Mouse (Mus musculus): Measurements from ENCODE around the gene Prkca.

The Prkca gene

DNA sequence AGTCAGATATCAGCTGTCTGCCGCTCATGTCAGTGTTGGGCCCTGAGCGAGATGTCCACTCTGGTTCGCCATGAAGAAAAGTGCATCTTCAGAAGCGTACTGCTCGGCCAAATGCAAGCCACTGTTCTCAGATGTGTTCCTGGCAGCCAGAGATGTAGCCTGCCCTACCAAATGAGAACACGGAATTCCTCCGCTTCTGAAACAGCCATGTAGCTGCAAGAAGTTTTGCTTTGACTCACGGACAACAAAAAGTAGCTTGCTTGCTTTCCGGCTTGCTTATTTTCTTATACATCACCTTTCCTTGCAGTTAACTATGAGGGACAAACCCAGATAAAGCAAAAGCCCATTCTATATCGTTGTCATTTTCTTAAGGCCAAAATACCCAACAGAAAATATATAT, 129.9 kb downstream of the Prkca start:
- no peak for DNase-seq (ENCODE audit: inconsistent age in 2 of 2, low spot score in 1 of 2)

DNA sequence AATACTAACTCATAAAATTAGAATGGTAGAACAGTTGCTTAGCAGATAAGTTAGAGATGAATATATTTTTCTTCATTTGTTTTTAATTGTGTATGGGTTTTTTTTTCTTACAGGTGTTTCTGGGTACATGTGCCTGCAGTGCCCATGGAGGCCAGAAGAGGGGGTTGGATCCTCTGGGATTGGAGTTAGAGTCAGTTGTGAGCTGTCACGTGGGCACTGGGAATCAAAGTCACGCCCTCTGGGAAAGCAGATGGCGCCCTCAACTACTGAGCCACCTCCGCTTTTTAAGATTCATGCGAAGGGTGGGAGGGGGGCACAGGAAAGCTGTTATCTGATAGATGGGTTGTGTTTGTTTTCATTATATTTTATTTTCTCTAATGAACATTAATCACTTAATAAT, 131.1 kb downstream of the Prkca start:
- DNase-seq (ENCODE audit: inconsistent age in 2 of 2, low spot score in 1 of 2), result no peak

DNA sequence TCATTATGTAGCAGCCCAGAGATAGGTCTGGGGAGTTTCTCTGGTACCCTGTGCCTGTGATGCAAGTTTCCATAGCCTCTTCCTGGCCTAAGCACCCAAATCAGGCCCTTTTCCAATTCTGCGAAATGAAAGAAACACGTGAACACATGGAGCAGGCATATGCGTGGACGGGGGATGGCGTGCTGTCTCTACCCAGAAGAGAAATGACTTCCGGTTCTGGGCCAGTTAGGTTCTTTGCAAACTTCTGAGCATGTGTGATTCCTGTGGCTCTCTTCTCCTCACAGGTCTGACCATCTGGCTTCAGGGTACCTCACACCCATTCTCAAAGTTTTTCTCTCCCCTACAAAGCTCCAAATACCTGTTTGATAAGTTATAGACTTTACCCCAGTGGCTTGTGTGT, 131.7 kb downstream of the Prkca start:
- no peak for DNase-seq (ENCODE audit: inconsistent age in 2 of 2, low spot score in 1 of 2)

DNA sequence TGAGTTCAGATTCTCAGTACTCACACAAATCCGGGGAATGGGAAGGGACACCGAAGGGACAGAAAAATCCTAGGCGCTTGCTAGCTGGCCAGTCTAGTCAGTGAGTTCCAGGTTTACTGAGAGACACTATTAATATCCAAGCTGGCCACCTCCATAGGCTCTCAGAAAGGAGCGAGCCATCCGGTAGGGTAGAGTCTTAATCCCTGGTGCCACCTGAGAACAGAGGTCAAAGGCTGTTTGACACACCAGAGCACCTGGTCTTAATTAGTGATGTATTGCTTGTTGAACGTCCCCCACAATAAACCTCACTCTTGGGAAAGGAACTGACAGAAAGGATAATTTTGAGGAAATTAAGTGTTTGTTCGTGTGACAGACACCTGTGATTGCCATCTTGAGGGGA, 133.0 kb downstream of the Prkca start:
- DNase-seq (ENCODE audit: inconsistent age in 2 of 2, low spot score in 1 of 2), result no peak

DNA sequence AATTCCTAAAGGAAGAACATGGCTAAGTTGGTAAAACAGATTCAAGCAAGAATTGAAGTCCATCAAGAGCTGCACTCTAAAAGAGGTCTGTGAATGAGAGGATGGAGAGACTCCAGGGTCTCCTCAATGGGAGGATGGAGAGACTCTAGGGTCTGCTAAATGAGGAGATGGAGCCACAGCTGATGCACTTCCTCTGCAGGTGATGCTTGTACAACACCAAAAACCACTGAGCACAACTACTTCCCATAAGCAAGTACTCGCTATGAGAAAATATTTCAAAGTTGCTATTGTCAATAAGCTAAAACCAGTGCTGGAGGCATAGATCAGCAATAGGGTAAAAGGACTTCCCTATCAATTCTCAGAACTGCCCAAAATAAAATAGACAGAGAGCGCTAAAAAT, 137.1 kb downstream of the Prkca start:
- DNase-seq (ENCODE audit: inconsistent age in 2 of 2, low spot score in 1 of 2), result no peak

DNA sequence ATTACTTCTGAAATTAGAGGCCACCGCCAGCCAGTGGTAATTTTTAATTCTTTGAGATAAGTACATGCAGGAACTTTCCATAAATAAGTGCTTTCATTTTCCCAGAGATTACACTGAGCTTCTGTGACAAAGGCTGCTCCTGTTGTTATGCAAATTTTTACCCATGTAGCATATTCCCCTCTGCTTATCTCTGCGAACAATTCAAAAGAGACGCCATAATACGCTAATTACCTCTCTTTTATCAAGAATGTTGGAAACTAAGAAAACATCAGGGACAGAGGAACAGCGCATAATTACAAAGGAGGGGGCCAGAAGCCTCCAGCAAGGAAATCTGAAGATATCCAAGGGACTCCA, 138.9 kb downstream of the Prkca start:
- no peak for DNase-seq (ENCODE audit: inconsistent age in 2 of 2, low spot score in 1 of 2)

DNA sequence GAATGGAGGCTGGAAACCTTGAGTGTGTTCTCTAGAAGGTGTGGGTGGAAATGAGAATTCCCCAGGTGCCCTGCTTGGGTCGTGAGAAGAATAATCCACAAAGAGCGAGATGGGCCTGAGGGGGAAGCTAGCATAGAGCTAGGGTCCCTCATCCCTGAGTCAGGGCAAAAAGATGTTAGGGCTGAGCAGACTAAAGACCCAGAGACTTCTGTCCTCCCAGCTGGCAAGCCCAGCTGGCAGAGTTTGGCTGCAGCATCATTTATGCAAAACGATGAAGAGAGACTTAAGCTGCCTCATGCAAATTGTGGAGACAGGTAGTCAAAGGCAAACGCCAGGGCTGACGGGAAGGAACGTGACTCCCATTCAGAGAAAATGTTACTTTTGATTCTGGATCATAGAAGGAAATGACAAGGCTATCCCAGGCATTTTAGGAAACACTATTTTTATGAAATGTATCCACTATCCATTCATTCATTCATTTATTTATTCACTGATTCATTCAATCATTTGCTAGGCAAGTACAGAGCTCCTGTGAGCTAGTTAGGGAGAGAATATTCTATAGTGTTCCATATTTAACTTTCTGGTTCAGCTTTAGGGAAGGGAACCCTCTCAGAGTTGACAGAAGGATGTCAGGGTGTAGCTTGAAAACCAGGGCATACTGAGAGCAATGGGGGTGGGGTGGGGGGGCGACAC, 139.4 kb downstream of the Prkca start:
- no peak for DNase-seq (ENCODE audit: inconsistent age in 2 of 2, low spot score in 1 of 2)

DNA sequence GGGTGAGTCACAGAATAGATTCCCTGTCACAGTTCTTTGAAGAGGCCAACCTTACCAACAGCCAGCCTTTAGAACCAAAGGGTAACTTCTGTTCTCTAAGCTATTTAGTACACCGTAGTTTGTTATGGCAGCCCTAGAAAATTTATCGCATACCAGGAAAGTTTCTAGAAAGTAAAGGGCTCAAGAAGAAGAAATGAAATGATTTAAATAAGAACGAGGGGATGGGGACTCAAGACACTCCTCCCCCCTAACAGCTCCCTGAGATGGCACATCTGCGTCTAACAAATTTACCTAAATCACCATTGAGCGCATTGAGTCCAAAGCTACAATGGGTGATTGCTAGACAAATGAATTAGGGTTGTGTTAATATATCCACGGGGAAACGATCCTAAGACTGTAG, 140.9 kb downstream of the Prkca start:
- DNase-seq (ENCODE audit: inconsistent age in 2 of 2, low spot score in 1 of 2), result no peak

DNA sequence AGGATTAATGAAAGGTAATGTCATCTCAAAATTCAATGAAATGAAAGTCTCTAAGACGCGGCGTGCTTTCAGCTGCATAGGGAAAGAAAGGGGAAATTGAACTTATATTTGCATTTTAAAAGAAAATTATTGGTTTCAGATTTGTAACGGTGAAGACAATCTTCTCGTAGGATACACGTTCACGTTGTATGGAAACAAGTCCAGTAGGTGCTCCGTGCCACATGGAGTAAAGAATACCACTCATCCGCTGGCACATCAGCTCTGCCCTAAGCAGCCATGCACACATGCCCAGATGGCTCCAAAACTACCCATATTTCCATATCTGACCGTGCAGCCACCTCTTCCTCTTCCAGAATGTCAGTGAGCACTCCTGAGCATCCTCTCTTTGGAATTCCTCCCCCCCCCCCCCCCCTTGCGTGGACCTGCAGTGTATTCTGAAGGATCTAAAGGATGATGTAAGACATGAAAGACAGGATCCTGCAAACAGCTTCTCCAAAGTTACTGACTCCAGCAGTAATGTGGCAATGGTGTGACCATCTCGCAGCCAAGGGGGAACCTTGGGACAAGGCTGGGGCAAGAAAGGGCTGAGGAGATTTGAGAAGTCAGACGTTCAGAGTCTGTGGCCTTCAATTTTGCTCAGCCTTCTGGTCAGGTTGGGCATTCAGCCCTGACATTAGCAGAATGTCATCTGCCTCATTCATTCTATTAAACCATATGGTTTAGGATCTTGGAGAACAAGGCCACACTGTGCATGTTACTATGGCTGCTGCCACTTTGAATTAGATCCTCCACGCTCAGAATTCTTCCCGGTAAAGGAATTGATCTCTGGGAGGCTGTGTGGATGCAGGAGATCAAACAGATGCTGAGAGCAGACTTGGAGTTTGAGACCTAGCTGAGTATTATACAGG, 142.8 kb downstream of the Prkca start:
- DNase-seq (ENCODE audit: inconsistent age in 2 of 2, low spot score in 1 of 2), result peak in 1 of 2 experiments; percentile 51

DNA sequence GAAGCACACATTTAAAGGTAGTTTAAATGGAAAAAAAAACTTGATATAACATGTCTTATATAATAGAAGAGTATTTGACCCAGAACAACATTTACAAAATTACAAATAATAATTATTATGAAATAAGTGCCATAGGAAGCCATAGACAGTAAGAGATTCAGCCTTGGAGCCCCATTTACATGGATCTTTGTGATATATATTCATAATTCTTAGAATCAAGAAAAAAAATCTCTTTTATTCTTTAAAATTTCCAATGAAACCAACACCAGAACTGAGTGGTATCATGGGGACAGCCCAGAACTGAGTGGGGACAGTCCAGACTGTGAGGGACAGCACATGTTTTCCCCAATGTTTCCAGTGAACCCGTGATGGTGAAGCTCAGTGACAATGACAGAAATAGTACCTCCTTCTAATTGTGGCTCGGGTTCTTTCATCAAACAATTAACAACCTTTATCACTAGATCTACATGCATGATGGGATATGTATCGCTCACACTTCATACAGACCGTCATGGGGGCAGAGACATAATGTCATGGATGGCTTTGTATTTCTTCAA, 144.2 kb downstream of the Prkca start:
- no peak for DNase-seq (ENCODE audit: inconsistent age in 2 of 2, low spot score in 1 of 2)

DNA sequence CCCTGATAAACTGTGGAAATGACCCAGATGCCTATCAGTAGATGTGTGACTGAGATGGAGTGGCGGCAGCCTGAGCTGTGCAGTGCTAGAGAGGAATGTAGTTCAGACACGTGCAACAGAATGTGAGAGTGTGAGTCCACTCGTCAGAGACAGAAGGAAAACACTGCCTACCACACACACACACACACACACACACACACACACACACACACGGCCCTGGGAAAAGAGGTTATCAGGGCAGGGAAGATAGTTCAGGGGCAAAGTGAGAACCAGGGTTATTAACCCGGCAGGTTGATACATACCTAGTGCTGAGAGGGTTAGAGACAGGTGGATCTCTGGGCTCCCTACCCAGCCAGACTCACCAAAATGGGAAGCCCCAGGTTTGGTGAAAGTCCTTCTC, 145.1 kb downstream of the Prkca start:
- DNase-seq (ENCODE audit: inconsistent age in 2 of 2, low spot score in 1 of 2), result no peak

DNA sequence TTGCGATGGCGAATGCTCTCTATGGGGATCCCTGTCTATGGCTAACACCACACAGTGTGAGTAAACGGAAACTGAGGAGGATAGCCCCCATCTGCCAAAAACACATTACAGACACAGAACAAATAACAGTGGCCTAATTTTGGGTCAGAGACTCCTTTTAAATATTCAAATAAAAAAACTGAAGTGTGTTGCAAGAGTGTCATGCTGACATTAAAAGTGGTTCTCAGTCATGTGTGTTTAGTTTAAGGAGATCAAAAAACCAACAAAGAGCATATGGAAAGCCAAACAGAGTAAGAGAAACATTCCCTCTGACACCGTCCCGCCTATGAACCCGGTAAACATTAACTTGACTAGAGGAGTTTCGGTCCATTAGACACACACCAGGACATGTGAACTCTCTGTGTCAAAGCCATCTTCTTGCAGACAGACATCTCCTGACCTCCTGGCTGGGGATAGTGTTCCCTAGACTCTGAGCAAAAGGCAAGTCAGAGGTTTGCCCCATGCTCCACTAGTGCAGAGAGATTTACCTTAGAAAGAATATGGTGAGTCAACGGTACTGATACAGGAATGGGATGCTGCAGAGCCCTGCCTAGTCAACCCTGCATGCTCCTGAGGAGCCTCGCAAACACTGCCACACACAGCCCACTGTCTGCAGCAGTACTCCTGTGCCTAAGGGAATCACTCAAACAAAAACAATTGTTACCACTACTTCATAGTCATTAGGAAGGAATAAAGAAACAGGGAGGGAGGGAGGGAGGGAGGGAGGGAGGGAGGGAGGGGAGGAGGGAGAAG, 146.1 kb downstream of the Prkca start:
- DNase-seq (ENCODE audit: inconsistent age in 2 of 2, low spot score in 1 of 2), result no peak

DNA sequence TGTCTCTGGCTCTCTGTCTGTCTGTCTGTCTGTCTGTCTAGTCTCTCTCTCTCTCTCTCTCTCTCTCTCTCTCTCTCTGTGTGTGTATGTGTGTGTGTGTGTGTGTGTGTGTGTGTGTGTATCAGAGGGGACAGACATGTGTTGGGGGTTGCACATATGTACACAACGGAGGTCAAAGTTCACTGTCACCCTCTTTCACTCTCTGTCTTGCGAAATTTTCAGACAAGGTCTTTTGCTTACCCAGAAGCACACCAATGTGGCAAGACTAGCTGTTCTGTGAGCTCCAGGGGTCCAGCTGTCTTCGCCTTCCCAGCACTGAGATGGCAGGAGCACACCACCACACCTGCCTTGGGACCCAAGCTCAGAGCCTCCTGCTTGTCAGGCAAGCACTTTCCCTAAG, 146.9 kb downstream of the Prkca start:
- DNase-seq (ENCODE audit: inconsistent age in 2 of 2, low spot score in 1 of 2), result no peak

DNA sequence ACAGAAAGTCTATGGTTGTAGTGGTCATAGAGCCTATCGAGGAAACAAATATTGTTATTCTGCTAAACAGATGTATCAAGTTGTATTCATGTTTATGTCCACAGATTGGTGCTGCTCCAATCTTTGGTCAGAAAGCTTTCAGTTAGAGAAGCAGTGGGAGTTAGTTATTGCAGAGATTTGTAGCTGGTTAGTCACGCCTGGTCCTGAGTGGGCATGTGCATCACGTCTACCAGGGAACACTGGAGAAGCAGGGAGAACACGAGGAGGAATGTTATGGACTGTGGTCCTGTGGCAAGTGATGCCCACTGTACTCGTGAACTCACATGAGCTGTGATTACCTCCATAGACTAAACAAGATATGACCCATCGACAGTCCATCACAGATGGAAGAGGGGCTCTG, 153.4 kb downstream of the Prkca start:
- no peak for DNase-seq (ENCODE audit: inconsistent age in 2 of 2, low spot score in 1 of 2)

DNA sequence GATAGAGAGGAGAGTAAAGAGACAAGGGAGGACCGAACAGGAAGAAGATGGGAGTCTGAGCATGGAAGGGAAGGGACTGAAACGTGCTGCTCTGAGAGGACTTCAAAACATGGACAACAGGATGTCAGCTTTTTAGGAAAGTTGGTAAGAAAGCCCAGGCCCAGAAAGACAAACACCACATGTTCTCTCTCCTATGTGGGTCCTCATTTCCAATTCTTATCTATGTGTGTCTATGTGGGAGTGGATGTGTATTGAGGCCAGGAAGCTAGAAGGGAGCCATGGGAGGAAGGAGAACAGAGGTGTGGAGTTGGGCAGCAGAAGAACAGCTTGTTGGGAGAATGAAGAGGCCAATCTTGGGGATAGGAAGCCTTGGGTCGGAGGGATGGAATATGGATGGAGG, 154.4 kb downstream of the Prkca start:
- no peak for DNase-seq (ENCODE audit: inconsistent age in 2 of 2, low spot score in 1 of 2)

DNA sequence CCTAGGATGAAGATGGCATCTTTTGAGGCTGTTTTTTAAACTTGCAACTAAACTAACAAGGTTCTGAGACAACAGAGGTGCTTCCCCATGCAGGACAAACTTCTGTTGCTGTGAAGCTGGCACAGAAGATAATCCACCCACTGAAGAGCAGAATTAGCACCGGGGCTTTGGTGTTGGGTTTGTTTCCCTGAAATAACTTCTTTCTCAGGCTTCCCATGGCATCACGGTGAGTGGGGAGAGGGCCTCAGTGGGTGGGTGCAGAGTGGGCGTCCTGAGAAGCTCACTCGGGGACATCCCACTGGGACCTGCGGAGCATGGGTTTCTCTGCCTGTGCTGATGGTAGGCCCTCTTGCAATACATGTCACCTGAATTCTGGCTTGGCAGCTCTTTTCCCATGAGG, 161.3 kb downstream of the Prkca start:
- DNase-seq (ENCODE audit: inconsistent age in 2 of 2, low spot score in 1 of 2), result no peak

DNA sequence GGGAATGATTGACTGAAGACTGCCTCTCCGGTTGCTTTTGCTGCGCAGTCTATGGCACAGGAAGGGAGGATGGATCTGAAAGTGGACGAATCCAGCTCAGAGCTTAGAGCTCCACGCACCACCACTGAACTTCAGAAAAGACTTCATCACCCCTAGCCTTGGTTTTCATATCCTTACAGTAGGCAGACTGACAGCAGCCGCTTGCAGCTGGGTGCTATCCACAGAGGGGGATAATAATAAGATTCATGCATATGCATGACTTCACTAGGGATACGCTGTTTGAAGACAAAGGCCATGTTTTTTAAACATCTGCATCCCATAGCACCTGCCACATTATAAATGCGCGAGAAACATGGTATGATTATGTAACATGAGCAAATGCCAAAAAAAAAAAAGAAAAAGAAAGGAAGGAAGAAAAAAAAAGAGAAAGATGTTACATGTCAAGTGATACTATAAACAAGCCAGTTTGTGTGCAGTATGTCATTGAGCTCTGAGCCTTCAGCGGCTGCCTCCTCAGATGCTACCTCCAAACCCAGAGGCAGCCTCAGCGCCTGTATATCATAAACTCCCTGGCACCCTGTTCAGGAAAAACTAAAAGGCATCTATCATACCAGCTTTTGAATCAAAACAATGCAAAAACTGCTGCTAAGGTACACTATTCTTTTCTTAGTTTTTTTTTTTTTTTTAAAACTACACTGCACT, 162.6 kb downstream of the Prkca start:
- DNase-seq (ENCODE audit: inconsistent age in 2 of 2, low spot score in 1 of 2), result no peak

DNA sequence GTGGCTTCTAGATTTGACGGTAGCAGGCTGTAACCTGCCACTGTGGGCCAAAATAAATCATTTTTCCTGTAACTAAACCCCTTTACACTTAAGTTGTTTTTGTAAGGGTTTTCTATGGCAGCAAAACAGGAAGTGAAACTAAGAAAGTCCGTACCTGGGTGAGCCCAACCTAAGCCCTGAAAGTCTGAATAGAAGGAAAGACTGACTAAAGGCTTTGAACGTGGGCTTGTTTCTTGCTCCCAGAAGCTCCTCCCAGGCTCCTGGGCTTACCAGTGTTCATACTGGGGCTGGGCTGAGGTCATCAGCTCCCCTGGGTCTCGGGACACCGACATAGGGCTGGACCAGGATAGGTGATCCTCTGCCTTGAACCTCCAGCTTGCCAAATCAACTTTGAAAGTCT, 164.9 kb downstream of the Prkca start:
- no peak for DNase-seq (ENCODE audit: inconsistent age in 2 of 2, low spot score in 1 of 2)

DNA sequence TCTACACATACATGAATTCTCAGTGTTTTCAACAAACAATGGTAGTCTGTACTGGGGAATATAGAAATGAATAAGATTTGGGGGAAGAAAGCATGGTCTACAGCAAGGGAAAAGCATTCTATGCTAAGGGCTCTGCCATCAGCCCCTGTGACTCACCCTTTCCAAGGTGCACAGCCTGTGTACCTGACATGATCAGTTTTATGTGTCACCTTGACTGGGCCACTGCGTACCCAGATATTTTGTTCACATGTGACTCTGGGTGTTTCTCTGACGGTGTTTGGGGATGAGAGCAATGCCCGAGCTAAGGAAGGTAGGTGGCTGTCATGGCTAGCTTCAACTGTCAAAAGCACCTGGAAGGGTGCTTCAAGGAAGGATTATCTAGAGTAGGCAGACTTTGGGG, 165.5 kb downstream of the Prkca start:
- DNase-seq (ENCODE audit: inconsistent age in 2 of 2, low spot score in 1 of 2), result no peak

DNA sequence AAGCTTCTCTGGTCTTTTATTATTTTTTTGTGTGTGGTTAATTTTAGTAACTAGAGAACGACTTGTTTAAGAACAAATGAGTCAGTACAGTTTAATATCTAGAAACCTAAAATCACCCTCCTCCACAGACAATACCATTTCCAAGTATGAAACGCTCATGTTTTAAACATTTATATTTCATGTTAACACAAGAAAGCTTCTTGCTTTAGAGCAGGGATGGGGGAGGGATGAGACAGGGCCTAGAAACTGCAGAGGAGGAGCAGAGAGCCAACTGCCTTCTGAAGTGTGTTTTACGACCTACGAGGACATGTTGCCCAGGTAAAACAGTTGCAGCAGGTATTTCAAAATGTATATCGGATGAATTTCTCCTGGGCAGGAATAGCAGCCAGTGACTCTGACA, 167.0 kb downstream of the Prkca start:
- DNase-seq (ENCODE audit: inconsistent age in 2 of 2, low spot score in 1 of 2), result no peak

DNA sequence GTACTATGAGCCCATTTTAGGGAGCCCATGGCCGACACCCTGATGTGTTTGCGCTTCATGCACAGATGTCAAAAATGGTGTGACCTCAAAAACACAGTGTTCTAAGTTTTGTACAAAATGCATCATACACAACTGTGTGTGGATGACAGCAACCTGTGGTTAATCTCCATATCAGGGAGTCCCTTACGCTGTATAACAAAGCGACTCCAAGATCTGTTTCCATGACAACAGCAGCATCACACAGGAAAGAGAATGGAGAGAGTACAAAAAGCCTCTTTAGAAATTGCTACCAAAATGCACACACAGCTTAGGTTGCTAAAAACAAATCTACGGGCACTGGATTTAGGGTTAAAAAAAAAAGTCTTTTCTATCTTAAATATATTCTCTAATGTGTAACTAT, 171.8 kb downstream of the Prkca start:
- no peak for DNase-seq (ENCODE audit: inconsistent age in 2 of 2, low spot score in 1 of 2)

Measured in adrenal gland, adult (tissue).